Mouse (Mus musculus) heart, embryonic 16.5 days (tissue): ENCODE results near the gene Olfr64. TPM values are rescaled to one million over a fixed set of nuclear protein-coding genes. Genes with fewer than 3 reads are reported as not detected.

Experiments
- ATAC-seq: fragments of 200-750 bp; cut with Nextera tagmentation; replicated peaks from 2 replicates; pipeline ENCODE4 v1.8.0; 2017; ENCODE audit warnings: moderate number of reproducible peaks; ENCODE audit not compliant: insufficient read depth, low FRiP score; ENCODE audit errors: extremely low read depth
- H3K27ac ChIP-seq: fragments of 300-500 bp; sonication (generic); 2 replicates; pipeline ENCODE4 v1.5.1; 2014; ENCODE audit warnings: mild to moderate bottlenecking, low read length, control low read depth, moderate library complexity
- H3K27me3 ChIP-seq: fragments of 300-500 bp; sonication (generic); 2 replicates; pipeline ENCODE4 v1.6.1; 2014; ENCODE audit warnings: low read length, mixed read lengths; ENCODE audit not compliant: control insufficient read depth, insufficient read depth
- H3K36me3 ChIP-seq: fragments of 300-500 bp; sonication (generic); 2 replicates; pipeline ENCODE4 v1.6.1; 2014; ENCODE audit not compliant: control insufficient read depth, insufficient read depth
- H3K4me1 ChIP-seq: fragments of 300-500 bp; sonication (generic); 2 replicates; pipeline ENCODE4 v1.6.1; 2014; ENCODE audit warnings: low read length, mixed read lengths; ENCODE audit not compliant: control insufficient read depth, insufficient read depth
- H3K4me2 ChIP-seq: fragments of 300-500 bp; sonication (generic); 2 replicates; pipeline ENCODE4 v1.6.1; 2014; ENCODE audit warnings: low read depth, mild to moderate bottlenecking, control low read depth, low read length
- H3K4me3 ChIP-seq: fragments of 300-500 bp; sonication (generic); 2 replicates; pipeline ENCODE4 v1.5.1; 2014; ENCODE audit warnings: mild to moderate bottlenecking, control low read depth, low read length
- H3K9ac ChIP-seq: fragments of 300-500 bp; sonication (generic); 2 replicates; pipeline ENCODE4 v1.6.1; 2014; ENCODE audit warnings: low read length, control low read depth
- H3K9me3 ChIP-seq: fragments of 300-500 bp; sonication (generic); replicated peaks from 2 replicates; pipeline ENCODE4 v1.6.1; 2016; ENCODE audit warnings: low read length; ENCODE audit not compliant: control insufficient read depth
- WGBS: fragments of 180-500 bp; shearing (Covaris S2); extraction: QIAGEN DNeasy Blood & Tissue Kit; methylation state at CpG from one replicate; pipeline ENCODE4 v1.1.7; 2014; 5-methylcytosine and 5-hydroxymethylcytosine counted together
- polyA plus RNA-seq: library from polyadenylated mRNA; unstranded; fragments of >200 nt; fragmentation: Nextera tagmentation; extraction: Ambion mirVana; gene quantifications from 2 replicates; pipeline ENCODE4 v1.2.1, GENCODE M21; 2015

The Olfr64 gene
- polyA plus RNA-seq: not detected in 2 replicates

- Histone ChIP-seq H3K36me3 (no peaks in the 10 kb centered on the region), H3K4me3 (no peak within 1 kb of the TSS), H3K9me3 (no peaks in the 10 kb centered on the region), H3K4me1 (no peaks in the 10 kb centered on the region), H3K9ac (no peak within 1 kb of the TSS), H3K27ac (no peak within 1 kb of the TSS), H3K27me3 (no peaks in the 10 kb centered on the region), H3K4me2 (no peak within 1 kb of the TSS)
- whole genome bisulfite sequencing: 54% methylated on average over 1 of the region's 1 CpGs
- no peak for ATAC-seq
Measured at GRCm38 (mm10) chr7:103894385-103894784, at the start of gene Olfr64. Olfr64 (minus strand) TSS chr7:103894485.

DNA sequence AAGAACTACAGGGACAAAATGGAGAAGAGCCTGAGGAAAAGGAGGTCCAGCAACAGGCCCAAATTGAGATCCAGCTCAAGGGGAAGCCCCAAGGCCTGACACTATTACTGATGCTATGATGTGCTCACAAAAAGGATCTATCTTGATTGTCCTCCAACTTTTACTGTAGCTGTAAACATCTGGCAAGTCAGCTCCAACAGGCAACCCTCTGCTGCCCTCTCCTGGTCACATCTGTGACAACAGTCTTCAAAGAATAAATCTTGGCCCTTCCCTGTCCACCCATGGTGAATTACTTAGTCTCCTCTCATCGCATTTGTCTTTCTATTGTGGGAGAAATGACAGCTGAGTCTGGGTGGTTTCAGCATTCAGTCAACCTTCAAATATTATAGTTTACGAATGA is 48.4 kb upstream of the Olfr64 start:
- no peaks in the 10 kb centered on the region for H3K36me3 ChIP-seq
- H3K4me3 ChIP-seq: no peak overlapping the region
- ATAC-seq: no peak
- 14% methylated on average over 2 of the region's 2 CpGs for WGBS
- no peak overlapping the region for H3K9ac ChIP-seq
- no peaks in the 10 kb centered on the region for H3K4me1 ChIP-seq
- no peaks in the 10 kb centered on the region for H3K9me3 ChIP-seq
- H3K27ac ChIP-seq: no peak overlapping the region
- H3K4me2 ChIP-seq: no peak overlapping the region
- no peaks in the 10 kb centered on the region for H3K27me3 ChIP-seq

GRCm38 (mm10) chr7:103934264-103934663 is 40.0 kb upstream of the Olfr64 start, which contains the start of gene Olfr632:
Olfr632 (plus strand) TSS chr7:103934347.
- H3K36me3 ChIP-seq: no peaks in the 10 kb centered on the region
- H3K9me3 ChIP-seq: no peaks in the 10 kb centered on the region
- no peak for ATAC-seq
- H3K27me3 ChIP-seq: no peaks in the 10 kb centered on the region
- no peaks in the 10 kb centered on the region for H3K4me1 ChIP-seq
- H3K4me2 ChIP-seq: no peak within 1 kb of the TSS
- no peak within 1 kb of the TSS for H3K9ac ChIP-seq
- H3K27ac ChIP-seq: no peak within 1 kb of the TSS
- 54% methylated on average over 2 of the region's 2 CpGs for WGBS
- H3K4me3 ChIP-seq: no peak within 1 kb of the TSS

DNA sequence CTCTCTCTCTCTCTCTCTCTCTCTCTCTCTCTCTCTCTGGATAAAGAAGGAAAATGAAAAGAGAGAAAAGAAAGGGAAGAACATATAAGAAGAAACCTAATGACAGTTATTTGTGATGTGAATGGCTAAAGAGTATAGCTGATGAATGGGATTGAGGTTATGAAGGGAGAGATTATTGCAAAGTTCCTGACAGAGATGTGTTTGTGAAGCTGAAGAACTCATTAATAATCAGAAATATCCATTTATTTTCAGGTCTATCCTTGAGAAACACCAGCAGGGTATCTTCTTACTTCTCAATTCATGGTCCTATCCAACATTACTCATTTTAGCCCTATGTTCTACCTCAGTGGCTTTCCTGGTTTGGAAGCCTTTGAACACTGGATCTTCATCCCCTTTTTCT is 34.2 kb upstream of the Olfr64 start, which contains the start of gene Olfr631:
Gene Olfr631 (plus strand): TSS at position 301 of the 400 bp plus-strand sequence.
- no peak for ATAC-seq

DNA sequence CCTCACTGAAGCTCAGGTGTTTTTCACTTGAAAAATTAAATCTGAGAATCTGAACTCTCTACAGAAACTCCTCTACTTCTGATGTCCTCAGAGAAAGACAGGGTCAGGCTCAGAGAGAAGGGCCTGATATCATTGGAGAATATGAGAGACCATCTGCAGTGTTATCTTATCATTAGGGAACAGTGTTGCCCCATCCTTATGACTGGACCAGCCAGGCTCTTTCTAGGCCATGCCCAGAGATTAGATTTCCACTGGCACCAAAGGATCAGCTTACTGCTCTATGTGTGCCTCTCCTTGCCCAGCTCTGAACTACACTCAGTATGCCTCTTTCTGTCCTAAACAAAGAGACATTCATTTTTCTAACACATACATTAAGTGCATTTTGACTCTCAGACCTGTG is 21.1 kb upstream of the Olfr64 start:
- H3K27me3 ChIP-seq: no peaks in the 10 kb centered on the region
- H3K9ac ChIP-seq: no peak overlapping the region
- H3K27ac ChIP-seq: no peak overlapping the region
- H3K4me3 ChIP-seq: no peak overlapping the region
- ATAC-seq: no peak
- H3K4me1 ChIP-seq: no peaks in the 10 kb centered on the region
- H3K36me3 ChIP-seq: no peaks in the 10 kb centered on the region
- H3K4me2 ChIP-seq: no peak overlapping the region
- no peaks in the 10 kb centered on the region for H3K9me3 ChIP-seq

More for the DNA sequence above, 34.2 kb upstream of the Olfr64 start, which contains the start of gene Olfr631:
- Histone ChIP-seq H3K4me2 (no peak within 1 kb of the TSS), H3K9me3 (no peaks in the 10 kb centered on the region), H3K4me1 (no peaks in the 10 kb centered on the region), H3K9ac (no peak within 1 kb of the TSS), H3K27me3 (no peaks in the 10 kb centered on the region), H3K27ac (no peak within 1 kb of the TSS), H3K36me3 (no peaks in the 10 kb centered on the region), H3K4me3 (no peak within 1 kb of the TSS)

DNA sequence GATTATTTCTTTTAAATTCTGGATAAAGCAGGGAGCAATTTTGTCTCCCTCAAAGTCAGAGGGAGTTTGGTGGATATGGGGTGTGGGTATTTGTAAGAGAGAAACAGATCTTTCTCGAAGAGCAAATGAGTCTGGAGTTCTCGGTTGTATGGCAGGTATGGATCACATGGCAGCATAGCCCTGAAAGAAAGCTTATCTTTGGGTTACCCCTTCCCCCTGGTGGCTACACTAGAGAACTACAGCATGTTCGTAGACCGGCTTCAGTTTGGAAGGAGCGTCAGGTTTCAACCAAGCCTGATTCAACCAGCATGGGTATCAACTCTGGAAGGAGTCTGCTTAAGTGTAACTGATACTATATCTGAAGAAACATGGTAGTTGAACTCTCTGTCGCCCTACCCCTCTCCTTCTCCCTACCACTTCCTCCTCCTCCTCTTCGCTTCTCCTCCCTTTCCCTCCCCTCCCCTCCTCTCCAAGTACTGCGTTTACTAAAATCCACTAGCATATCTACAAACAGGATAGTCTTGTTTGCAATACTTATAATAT is 18.8 kb upstream of the Olfr64 start:
- no peaks in the 10 kb centered on the region for H3K27me3 ChIP-seq
- WGBS: 40% methylated on average over 8 of the region's 8 CpGs
- no peaks in the 10 kb centered on the region for H3K36me3 ChIP-seq
- H3K4me3 ChIP-seq: no peak overlapping the region
- ATAC-seq: no peak
- H3K9me3 ChIP-seq: no peaks in the 10 kb centered on the region
- H3K27ac ChIP-seq: no peak overlapping the region
- 0 out of 2 replicates have a peak, but pooled peaks cover 2% of the 10 kb centered on the region for H3K4me1 ChIP-seq
- no peak overlapping the region for H3K9ac ChIP-seq
- no peak overlapping the region for H3K4me2 ChIP-seq

DNA sequence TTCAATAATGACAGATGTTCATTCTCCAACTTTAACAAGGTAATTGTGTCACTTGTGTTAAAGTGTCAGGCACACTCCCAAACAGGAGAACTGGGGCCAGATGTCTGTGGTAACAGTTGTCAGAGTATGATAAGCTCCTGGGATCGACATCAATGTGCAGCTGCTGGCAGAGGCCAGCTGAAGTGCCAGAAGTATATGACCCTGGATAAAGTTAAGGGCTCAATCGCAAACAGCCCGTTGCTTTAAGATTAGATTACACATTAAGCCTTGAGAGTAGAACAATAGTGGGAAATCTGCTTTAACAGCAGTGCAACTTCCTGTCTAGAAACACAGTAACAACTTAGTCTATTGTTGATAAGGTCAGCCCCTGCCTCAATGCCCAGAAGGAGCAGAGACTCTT is 15.8 kb upstream of the Olfr64 start:
- peak; percentile 78 for ATAC-seq

GRCm38 (mm10) chr7:103903187-103903586 is 8.9 kb upstream of the Olfr64 start, which contains the start of gene Olfr65:
Olfr65 (plus strand) TSS chr7:103903487.
- Histone ChIP-seq H3K27ac (no peak within 1 kb of the TSS), H3K9me3 (no peaks in the 10 kb centered on the region), H3K4me1 (no peaks in the 10 kb centered on the region), H3K4me2 (no peak within 1 kb of the TSS), H3K27me3 (no peaks in the 10 kb centered on the region), H3K9ac (no peak within 1 kb of the TSS), H3K36me3 (no peaks in the 10 kb centered on the region), H3K4me3 (no peak within 1 kb of the TSS)
- ATAC-seq: no peak
- WGBS: 59% methylated on average over 2 of the region's 2 CpGs

More for the DNA sequence above, 15.8 kb upstream of the Olfr64 start:
- H3K4me1 ChIP-seq: 0 out of 2 replicates have a peak, but pooled peaks cover 2% of the 10 kb centered on the region
- H3K9me3 ChIP-seq: no peaks in the 10 kb centered on the region
- no peaks in the 10 kb centered on the region for H3K36me3 ChIP-seq
- no peak overlapping the region for H3K9ac ChIP-seq
- WGBS: 0% methylated on average over 3 of the region's 3 CpGs
- no peak overlapping the region for H3K4me3 ChIP-seq
- H3K4me2 ChIP-seq: no peak overlapping the region
- H3K27ac ChIP-seq: no peak overlapping the region
- H3K27me3 ChIP-seq: no peaks in the 10 kb centered on the region

DNA sequence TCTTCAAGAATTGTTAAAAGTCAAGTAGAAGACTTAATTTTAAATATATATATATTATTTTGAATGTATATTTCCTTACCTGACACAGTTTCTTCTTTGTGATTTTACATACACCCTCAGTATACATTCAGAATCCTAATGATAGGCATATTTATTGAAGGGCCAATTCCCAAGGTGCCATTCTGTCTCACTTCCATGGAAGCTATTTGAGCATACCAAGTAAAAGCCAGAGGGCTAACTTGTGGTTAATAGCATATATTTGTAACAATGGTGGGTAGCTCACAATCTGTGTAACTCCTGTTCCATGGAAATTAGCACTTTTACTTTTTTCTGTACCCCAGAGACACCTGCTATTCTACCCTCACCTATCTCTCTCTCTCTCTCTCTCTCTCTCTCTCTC is 8.1 kb downstream of the Olfr64 start, which contains the start of gene Olfr66:
Gene Olfr66 (minus strand): TSS at position 101 of the 400 bp plus-strand sequence.
- no peaks in the 10 kb centered on the region for H3K4me1 ChIP-seq
- H3K9me3 ChIP-seq: no peaks in the 10 kb centered on the region
- H3K4me2 ChIP-seq: no peak within 1 kb of the TSS
- H3K27me3 ChIP-seq: no peaks in the 10 kb centered on the region
- no peaks in the 10 kb centered on the region for H3K36me3 ChIP-seq
- H3K4me3 ChIP-seq: no peak within 1 kb of the TSS
- no peak for ATAC-seq
- no peak within 1 kb of the TSS for H3K9ac ChIP-seq
- H3K27ac ChIP-seq: no peak within 1 kb of the TSS
